Mouse (Mus musculus) thymus, adult 2 months (tissue): ENCODE results near the gene Unc13d. TPM values are rescaled to one million over a fixed set of nuclear protein-coding genes. Genes with fewer than 3 reads are reported as not detected.

Experiments used
- DNase-seq: peaks from one replicate; pipeline ENCODE4 v3.0.0; 2021
- H3K27ac ChIP-seq: fragments of 200-500 bp; 2 replicates; pipeline ENCODE4 v1.5.1; 2012; ENCODE audit warnings: low read length, control low read depth; ENCODE audit not compliant: control insufficient read depth, insufficient read depth
- H3K27me3 ChIP-seq: fragments of 200-500 bp; 2 replicates; pipeline ENCODE4 v1.6.1; 2012; ENCODE audit warnings: mild to moderate bottlenecking, low read length, moderate library complexity, mixed read lengths; ENCODE audit not compliant: control insufficient read depth, insufficient read depth
- H3K36me3 ChIP-seq: fragments of 200-500 bp; 2 replicates; pipeline ENCODE4 v1.6.1; 2012; ENCODE audit warnings: mild to moderate bottlenecking, low read length, moderate library complexity; ENCODE audit not compliant: control insufficient read depth, insufficient read depth
- H3K4me1 ChIP-seq: fragments of 200-500 bp; replicated peaks from 2 replicates; pipeline ENCODE4 v1.6.1; 2012; ENCODE audit warnings: low read length; ENCODE audit not compliant: control insufficient read depth, insufficient read depth
- H3K4me3 ChIP-seq: fragments of 200-500 bp; 2 replicates; pipeline ENCODE4 v1.5.1; 2012; ENCODE audit warnings: mild to moderate bottlenecking, low read length, control low read depth, moderate library complexity; ENCODE audit not compliant: control insufficient read depth, insufficient read depth
- CTCF ChIP-seq: fragments of 200-500 bp; IDR thresholded peaks from 2 replicates; pipeline ENCODE4 v1.5.1; 2012; ENCODE audit warnings: mild to moderate bottlenecking, control low read depth, low read length, moderate library complexity, borderline replicate concordance; ENCODE audit not compliant: control insufficient read depth, poor library complexity, insufficient read depth; ENCODE audit errors: extremely low read depth
- POLR2A ChIP-seq: fragments of 200-500 bp; IDR thresholded peaks from 2 replicates; pipeline ENCODE4 v1.6.1; 2012; ENCODE audit warnings: mild to moderate bottlenecking, low read length, control low read depth, moderate library complexity; ENCODE audit not compliant: control insufficient read depth, poor library complexity, insufficient read depth; ENCODE audit errors: extremely low read depth
- WGBS: fragments of 180-500 bp; shearing (Covaris S2); methylation state at CpG from one replicate; pipeline ENCODE4 v1.1.7; 2018; 5-methylcytosine and 5-hydroxymethylcytosine counted together
- polyA plus RNA-seq: library from polyadenylated mRNA; depleted of rRNA; stranded (reverse); fragments of >200 nt; gene quantifications from 2 replicates; pipeline ENCODE4 v1.2.3, GENCODE M21; 2012

Unc13d gene
- polyA plus RNA-seq, 1 experiment, result 95.3 TPM

DNA sequence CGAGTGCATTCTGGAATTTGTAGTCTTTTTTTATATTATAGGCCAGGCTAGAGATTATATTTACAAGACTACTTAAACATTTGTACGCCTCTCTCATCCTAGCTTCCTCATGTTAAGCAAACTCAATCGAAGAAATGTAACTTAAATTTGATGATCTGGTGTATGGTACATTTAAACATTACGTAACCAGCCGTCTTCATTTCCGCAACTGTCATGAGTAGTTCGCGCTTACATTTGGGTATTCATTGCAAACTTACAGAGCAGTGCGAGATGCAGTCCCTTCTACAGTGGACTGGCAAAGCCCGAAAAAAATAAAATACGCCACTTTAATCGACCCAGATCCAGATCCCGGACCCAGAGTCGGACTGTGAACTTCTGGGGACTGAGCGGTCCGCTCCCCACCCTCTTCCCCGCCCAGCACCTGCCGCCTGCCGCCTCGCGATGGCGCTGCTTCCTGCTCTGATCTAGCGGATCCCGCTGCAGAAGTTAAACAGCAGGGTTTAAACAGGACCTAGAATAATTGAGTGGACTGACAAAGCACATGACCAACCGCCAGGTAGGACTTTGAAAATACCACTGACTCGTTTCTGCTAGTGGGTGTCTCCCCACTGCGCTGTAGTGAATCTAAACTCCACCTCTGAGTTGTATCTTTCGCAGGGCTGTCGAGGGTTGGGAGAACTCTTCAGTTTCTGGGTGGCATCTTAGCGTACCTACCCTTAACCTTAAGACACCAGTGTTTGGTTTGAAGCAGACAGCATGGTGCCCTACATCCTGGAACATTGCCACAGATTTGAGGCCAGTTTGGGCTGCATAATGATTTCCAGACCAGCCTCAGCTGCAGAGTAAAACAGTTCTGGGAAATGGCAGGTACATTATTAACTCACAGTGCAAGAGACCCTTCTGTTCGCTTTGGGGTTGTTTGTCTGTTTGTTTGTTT lies 9.7 kb upstream of the Unc13d start:
- DNase-seq, result peak; percentile 92
- TF ChIP-seq POLR2A (0 out of 2 replicates have a peak, but pooled peaks have one; percentile 26), CTCF (peak; percentile 87)
- H3K4me1 ChIP-seq, result peaks cover 9% of the 10 kb centered on the region
- peak overlapping the region; percentile 61 for H3K4me3 ChIP-seq
- H3K27ac ChIP-seq, result peak overlapping the region; percentile 74
- 1% methylated on average over 31 of the region's 31 CpGs for WGBS
- no peaks in the 10 kb centered on the region for H3K27me3 ChIP-seq
- H3K36me3 ChIP-seq, result peaks cover 9% of the 10 kb centered on the region

DNA sequence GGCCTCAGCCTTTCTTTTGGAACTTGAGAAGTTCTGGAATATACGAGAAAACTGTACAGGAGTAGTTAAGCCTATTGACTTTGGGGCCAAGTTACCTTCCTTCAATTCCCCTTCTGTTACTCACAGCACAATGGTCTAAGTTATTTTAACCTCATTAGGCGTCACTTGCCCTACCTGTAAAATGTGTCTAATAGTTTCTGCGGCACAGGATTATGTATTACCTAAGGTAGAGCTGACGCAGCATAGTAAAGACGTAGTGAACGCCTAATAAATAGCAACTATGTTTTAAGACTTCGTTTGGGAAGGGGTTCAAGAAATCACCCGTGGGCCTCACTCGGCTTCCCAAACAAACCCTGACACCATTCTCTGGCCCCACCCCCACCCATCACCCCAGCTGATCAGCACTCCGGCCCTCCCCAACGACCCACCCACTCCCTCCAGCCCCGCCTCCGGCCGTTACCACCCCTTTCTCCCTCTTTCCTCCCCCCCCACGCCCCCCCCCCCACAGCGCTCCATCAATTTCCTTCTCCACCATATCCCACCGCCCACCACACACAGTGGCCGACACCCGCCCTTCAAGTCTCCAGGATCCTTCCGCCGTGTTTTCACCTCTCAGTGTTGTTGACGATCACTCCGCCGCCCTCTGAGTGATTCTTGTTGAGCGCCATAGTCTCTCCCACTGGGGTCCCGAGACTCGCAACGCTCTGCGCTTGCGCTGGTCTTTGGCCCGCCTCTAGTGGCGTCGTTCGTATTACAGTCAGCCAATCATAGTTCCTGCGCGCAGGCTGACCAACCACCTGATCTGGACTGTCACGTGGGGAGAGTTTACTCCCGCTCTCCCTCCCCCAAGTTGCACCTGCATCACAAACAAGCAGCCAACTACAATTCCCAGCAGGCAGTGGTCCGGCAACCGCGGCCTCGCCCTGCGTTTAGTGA lies 8.8 kb upstream of the Unc13d start, which contains the start of gene Wbp2:
Gene Wbp2 (minus strand): TSS at position 738 of the 936 bp plus-strand sequence.
- peaks cover 18% of the 10 kb centered on the region for H3K36me3 ChIP-seq
- TF ChIP-seq POLR2A (peak; percentile 84), CTCF (peak; percentile 62)
- no peaks in the 10 kb centered on the region for H3K27me3 ChIP-seq
- H3K4me1 ChIP-seq, result peaks cover 9% of the 10 kb centered on the region
- 3% methylated on average over 40 of the region's 43 CpGs for WGBS
- H3K4me3 ChIP-seq, result peak within 1 kb of the TSS; percentile 62
- peak; percentile 96 for DNase-seq
- peak within 1 kb of the TSS; percentile 74 for H3K27ac ChIP-seq

DNA sequence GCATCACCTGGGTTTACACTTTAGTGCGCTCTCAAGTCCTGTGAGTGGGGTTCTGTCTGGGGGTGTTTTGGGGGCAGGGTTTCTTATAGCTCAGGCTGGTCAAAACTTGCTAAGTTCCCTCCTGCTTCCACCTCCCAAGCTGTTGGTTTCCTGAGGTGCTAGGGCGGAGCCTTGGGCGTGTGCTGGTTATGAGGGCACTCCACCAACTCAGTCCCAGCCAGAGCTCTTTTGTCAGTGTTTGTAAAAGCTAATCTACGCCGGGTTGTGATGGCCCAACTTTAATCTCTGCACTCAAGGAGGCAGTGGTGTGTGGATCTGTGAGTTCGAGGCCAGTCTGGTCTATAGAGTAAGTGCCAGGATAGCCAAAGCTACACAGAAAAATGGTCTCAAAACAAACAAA lies 6.4 kb upstream of the Unc13d start:
- TF ChIP-seq POLR2A (no peak), CTCF (no peak)
- Histone ChIP-seq H3K27ac (no peak overlapping the region), H3K27me3 (no peaks in the 10 kb centered on the region), H3K36me3 (peaks cover 38% of the 10 kb centered on the region), H3K4me1 (peaks cover 9% of the 10 kb centered on the region), H3K4me3 (no peak overlapping the region)
- DNase-seq, result no peak
- WGBS, result 94% methylated on average over 6 of the region's 6 CpGs

DNA sequence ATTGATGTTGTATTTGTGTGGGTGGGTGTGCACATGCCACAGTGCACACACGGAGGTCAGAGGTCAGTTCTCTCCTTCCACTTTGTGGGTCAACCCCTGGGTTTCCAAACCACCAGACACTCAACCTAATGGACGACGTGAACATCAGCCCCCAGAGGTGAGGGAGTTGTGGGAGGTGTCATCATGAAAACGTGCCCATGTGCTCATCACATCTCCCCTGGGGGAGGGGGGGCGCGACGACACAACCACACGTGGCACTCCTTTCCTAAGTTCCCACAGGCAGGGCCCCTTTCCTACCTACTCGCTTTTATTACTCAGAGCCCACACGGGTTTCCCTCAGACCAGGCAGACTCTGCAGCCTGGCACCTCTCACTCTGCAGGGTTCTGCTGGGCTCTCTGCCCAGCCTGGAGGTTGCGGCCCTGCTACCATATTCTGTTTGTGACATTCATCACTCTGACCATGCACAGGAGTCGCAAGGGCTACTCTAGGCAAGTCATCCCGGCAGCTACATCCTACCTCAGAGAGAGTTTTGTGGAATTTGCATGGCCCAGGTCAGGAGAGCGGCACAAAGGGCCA lies 5.4 kb upstream of the Unc13d start:
- no peak for TF ChIP-seq CTCF
- no peak for TF ChIP-seq POLR2A
- 95% methylated on average over 14 of the region's 14 CpGs for WGBS
- Histone ChIP-seq H3K27ac (no peak overlapping the region), H3K36me3 (peaks cover 40% of the 10 kb centered on the region), H3K4me3 (no peak overlapping the region), H3K27me3 (no peaks in the 10 kb centered on the region), H3K4me1 (peaks cover 13% of the 10 kb centered on the region)
- DNase-seq, result no peak

DNA sequence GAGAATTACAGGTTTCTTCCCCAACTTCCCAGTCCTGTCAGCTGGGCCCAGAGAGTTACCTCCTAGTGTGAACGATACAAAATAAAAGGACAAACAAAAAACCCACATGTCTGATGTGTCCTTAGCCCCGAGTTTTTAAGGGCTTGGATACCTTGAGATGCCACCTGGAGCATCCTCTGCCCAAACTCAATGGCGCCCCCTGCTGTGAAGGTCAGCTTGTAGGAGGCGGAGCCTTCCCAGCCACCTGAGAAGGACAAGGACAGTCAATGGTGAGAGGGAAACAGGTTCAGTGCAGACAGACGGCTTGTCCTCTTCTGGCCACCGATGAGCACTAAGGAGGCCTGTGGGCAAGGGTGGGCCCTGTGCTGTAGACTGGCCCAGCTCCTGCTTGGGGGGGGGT lies 3.3 kb upstream of the Unc13d start:
- Histone ChIP-seq H3K36me3 (peaks cover 40% of the 10 kb centered on the region), H3K4me3 (no peak overlapping the region), H3K27me3 (no peaks in the 10 kb centered on the region), H3K4me1 (peaks cover 30% of the 10 kb centered on the region), H3K27ac (no peak overlapping the region)
- peak; percentile 67; the same call in 1 of the 2 replicates for TF ChIP-seq CTCF
- TF ChIP-seq POLR2A, result no peak
- WGBS, result 79% methylated on average over 6 of the region's 6 CpGs
- peak; percentile 82 for DNase-seq

DNA sequence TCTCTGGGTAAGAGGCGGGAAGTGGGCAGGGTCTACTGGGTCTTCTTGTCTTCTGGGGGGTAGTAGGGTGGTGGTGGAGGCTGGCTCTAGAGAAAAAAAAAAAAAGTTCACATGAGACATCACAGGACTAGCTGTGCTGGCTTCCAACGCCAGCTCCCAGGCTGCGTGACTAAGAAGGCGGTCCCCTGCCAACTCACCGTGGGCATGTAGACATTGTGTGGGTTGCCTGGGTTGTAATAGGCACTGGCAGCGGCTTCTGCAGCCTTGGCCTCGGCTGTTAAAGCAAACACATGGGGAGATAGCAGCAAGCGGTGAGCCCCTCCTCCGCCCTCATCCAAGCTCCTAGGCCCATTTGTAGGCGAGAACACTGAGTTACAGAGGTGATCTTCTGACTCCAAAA lies 1.8 kb upstream of the Unc13d start:
- peaks cover 30% of the 10 kb centered on the region for H3K4me1 ChIP-seq

More for the DNA sequence above, 1.8 kb upstream of the Unc13d start:
- H3K36me3 ChIP-seq, result peaks cover 40% of the 10 kb centered on the region
- TF ChIP-seq POLR2A (no peak), CTCF (no peak)
- H3K4me3 ChIP-seq, result no peak overlapping the region
- 85% methylated on average over 10 of the region's 10 CpGs for WGBS
- no peak for DNase-seq
- H3K27ac ChIP-seq, result no peak overlapping the region
- H3K27me3 ChIP-seq, result no peaks in the 10 kb centered on the region
